Mouse (Mus musculus): ENCODE results near the gene Gdf7. TPM values are rescaled to one million over a fixed set of nuclear protein-coding genes. Genes with fewer than 3 reads are reported as not detected.

Gene Gdf7
- total RNA-seq, 2 experiments from 2014 or later, result 0.48 TPM; not detected in 1

GRCm38 (mm10) chr12:8329236-8329635, 27.5 kb upstream of the Gdf7 start:
- no peak for DNase-seq
- intact Hi-C loops (cut with DNase I), result loop anchor here (10.0 kb wide), 3 partner anchors 306 to 696 kb away; partner anchors contain the start of gene Ttc32

- DNase-seq, result peak in 1 of 2 experiments; percentile 24
- intact Hi-C loops (cut with DNase I), result loop anchor here (1.0 to 10.0 kb wide), 5 partner anchors 117 to 697 kb away; partner anchors contain the start of gene Ttc32
Measured at GRCm38 (mm10) chr12:8327675-8328053, 25.9 kb upstream of the Gdf7 start.

- peak; percentile 95 to 98 for DNase-seq
- intact Hi-C loops (cut with DNase I), result loop anchor here (1.0 to 10.0 kb wide), 5 partner anchors 118 to 698 kb away; partner anchors contain the start of gene Ttc32
Measured at GRCm38 (mm10) chr12:8326825-8327674, 25.3 kb upstream of the Gdf7 start.

GRCm38 (mm10) chr12:8325943-8326522, 24.3 kb upstream of the Gdf7 start:
- intact Hi-C loops (cut with DNase I), result loop anchor here (2.0 to 10.0 kb wide), 4 partner anchors 119 to 699 kb away; partner anchors contain the start of gene Ttc32
- DNase-seq, result no peak

GRCm38 (mm10) chr12:8325245-8325942, 23.6 kb upstream of the Gdf7 start:
- peak in 1 of 2 experiments; percentile 38 for DNase-seq
- intact Hi-C loops (cut with DNase I), result loop anchor here (10.0 kb wide), 3 partner anchors 309 to 699 kb away; partner anchors contain the start of gene Ttc32

GRCm38 (mm10) chr12:8324086-8324485, 22.3 kb upstream of the Gdf7 start:
- DNase-seq, result no peak
- intact Hi-C loops (cut with DNase I), result loop anchor here (10.0 kb wide), 3 partner anchors 311 to 701 kb away; partner anchors contain the start of gene Ttc32

GRCm38 (mm10) chr12:8321506-8321905, 19.8 kb upstream of the Gdf7 start:
- no peak for DNase-seq
- intact Hi-C loops (cut with DNase I), result loop anchor here (10.0 kb wide), 3 partner anchors 313 to 703 kb away; partner anchors contain the start of gene Ttc32

- DNase-seq, result peak; percentile 90 to 93
- intact Hi-C loops (cut with DNase I), result loop anchor here (1.0 to 10.0 kb wide), 4 partner anchors 226 to 705 kb away; partner anchors contain the start of gene Ttc32
Measured at GRCm38 (mm10) chr12:8320084-8320713, 18.4 kb upstream of the Gdf7 start.

- intact Hi-C loops (cut with DNase I), result loop anchor here (10.0 kb wide), 1 partner anchor 688 kb away; no protein-coding TSS in a partner anchor
- no peak for DNase-seq
Measured at GRCm38 (mm10) chr12:8316541-8316940, 14.8 kb upstream of the Gdf7 start.

- no peak for DNase-seq
- intact Hi-C loops (cut with DNase I), result loop anchor here (10.0 kb wide), 1 partner anchor 691 kb away; no protein-coding TSS in a partner anchor
Measured at GRCm38 (mm10) chr12:8313773-8314172, 12.0 kb upstream of the Gdf7 start.

- peak; percentile 90 to 94 for DNase-seq
- intact Hi-C loops (cut with DNase I), result loop anchor here (10.0 kb wide), 1 partner anchor 691 kb away; no protein-coding TSS in a partner anchor
Measured at GRCm38 (mm10) chr12:8313270-8313771, 11.6 kb upstream of the Gdf7 start, which contains the start of gene Hs1bp3. TSS of gene Hs1bp3 (plus strand) at chr12:8313432.

GRCm38 (mm10) chr12:8312266-8312665, 10.5 kb upstream of the Gdf7 start:
- intact Hi-C loops (cut with DNase I), result loop anchor here (10.0 kb wide), 1 partner anchor 693 kb away; no protein-coding TSS in a partner anchor
- DNase-seq, result no peak

- no peak for DNase-seq
- intact Hi-C loops (cut with DNase I), result loop anchor here (10.0 kb wide), 1 partner anchor 694 kb away; no protein-coding TSS in a partner anchor
Measured at GRCm38 (mm10) chr12:8310992-8311391, 9.2 kb upstream of the Gdf7 start.

GRCm38 (mm10) chr12:8306910-8307309, 5.2 kb upstream of the Gdf7 start:
- DNase-seq, result no peak
- intact Hi-C loops (cut with DNase I), result loop anchor here (1.0 to 5.0 kb wide), 3 partner anchors 100 to 316 kb away; partner anchors contain the start of gene Ldah

- intact Hi-C loops (cut with DNase I), result loop anchor here (1.0 to 5.0 kb wide), 3 partner anchors 99 to 315 kb away; partner anchors contain the start of gene Ldah
- peak; percentile 65 to 82 for DNase-seq
Measured at GRCm38 (mm10) chr12:8306432-8306831, 4.7 kb upstream of the Gdf7 start.

GRCm38 (mm10) chr12:8305258-8305657, 3.5 kb upstream of the Gdf7 start:
- no peak for DNase-seq
- intact Hi-C loops (cut with DNase I), result loop anchor here (5.0 kb wide), 1 partner anchor 98 kb away; the partner anchor contains the start of gene Ldah

- intact Hi-C loops (cut with DNase I), result no loop called here
- DNase-seq, result no peak
Measured at GRCm38 (mm10) chr12:8301011-8301814, 541 bp downstream of the Gdf7 start.

GRCm38 (mm10) chr12:8300521-8300920, 1.2 kb downstream of the Gdf7 start:
- intact Hi-C loops (cut with DNase I), result no loop called here
- DNase-seq, result no peak
